ENCODE assay signal across 17 mouse cellular contexts in the genomic region with DNA sequence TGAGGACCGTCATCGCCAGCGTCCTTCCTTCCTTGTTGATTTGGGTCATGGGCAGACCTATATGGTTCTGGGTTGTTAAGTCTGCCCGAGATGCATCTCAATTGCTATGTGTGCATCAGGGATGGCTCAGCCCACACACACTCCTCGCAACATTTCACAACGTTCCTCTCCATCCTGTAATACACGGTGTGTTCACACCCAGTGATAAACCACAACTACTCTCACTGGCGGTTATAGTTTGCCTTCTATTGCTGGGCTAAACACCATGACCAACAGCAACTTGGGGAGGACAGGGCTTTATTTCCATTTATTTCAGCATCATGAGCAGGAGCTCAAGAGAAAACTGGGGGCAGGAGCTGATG. TPM values are rescaled to one million over a fixed set of nuclear protein-coding genes. Genes with fewer than 3 reads are reported as not detected.
DNase-seq lines count a peak whose midpoint lies in the region; ATAC-seq lines count a peak whose summit lies in the region.
"Had no signal": no experiment of that assay in that cellular context is flagged by ENCODE, and none has a peak within 500 bp of the region (broad histone marks: within the 10 kb centered on the region; RNA-seq: fewer than 3 reads in every experiment).

No protein-coding gene starts in this region.

- no peak for DNase-seq in embryonic facial prominence, embryonic 10.5 days (ENCODE audit: low spot score)
- DNase-seq in midbrain, embryonic 11.5 days (ENCODE audit: low spot score, missing footprints) = peak; percentile 85
- DNase-seq in midbrain, embryonic 10.5 days (ENCODE audit: low spot score) = no peak
- no peak for DNase-seq in ovary, postnatal 14 days (ENCODE audit: low spot score)
- DNase-seq in spleen, postnatal 10 days (ENCODE audit: low spot score in 2 of 2) = no peak
- no peak for DNase-seq in c-Kit-positive CD71-positive TER-119-positive erythroid progenitor cells, embryonic 14.5 days (ENCODE audit: low spot score)
- DNase-seq: adrenal gland, postnatal 14 days; cerebellum, adult 9-11 months; kidney, adult 18-20 months; liver; lung, adult 18-20 months; right cerebral cortex, postnatal 14 days; thymus, postnatal 25 days had no signal

- H3K27me3 ChIP-seq in embryonic facial prominence, embryonic 13.5 days = 0 out of 2 replicates have a peak, but pooled peaks cover 3% of the 10 kb centered on the region
- H3K27me3 ChIP-seq in embryonic facial prominence, embryonic 10.5 days (replicated peaks; ENCODE audit: low read depth, poor library complexity, severe bottlenecking) = no peaks in the 10 kb centered on the region
- peaks cover 5% of the 10 kb centered on the region; the same call in 1 of the 2 replicates for H3K27me3 ChIP-seq in midbrain, embryonic 11.5 days (ENCODE audit: control insufficient read depth, insufficient read depth, low read length)
- peaks cover 28% of the 10 kb centered on the region for H3K27me3 ChIP-seq in midbrain, embryonic 10.5 days (ENCODE audit: low read depth, poor library complexity, severe bottlenecking)
- H3K27me3 ChIP-seq: forebrain, embryonic 12.5 days had no signal

- H3K9me3 ChIP-seq in embryonic facial prominence, embryonic 13.5 days = no peaks in the 10 kb centered on the region
- no peaks in the 10 kb centered on the region for H3K9me3 ChIP-seq in embryonic facial prominence, embryonic 10.5 days
- no peaks in the 10 kb centered on the region for H3K9me3 ChIP-seq in midbrain, embryonic 11.5 days (ENCODE audit: control insufficient read depth, low read length)
- H3K9me3 ChIP-seq in midbrain, embryonic 10.5 days (replicated peaks) = no peaks in the 10 kb centered on the region
- H3K9me3 ChIP-seq: forebrain, embryonic 12.5 days; heart, embryonic 13.5 days had no signal

- 0 out of 2 replicates have a peak, but pooled peaks cover 4% of the 10 kb centered on the region for H3K4me1 ChIP-seq in embryonic facial prominence, embryonic 13.5 days
- peaks cover 12% of the 10 kb centered on the region for H3K4me1 ChIP-seq in embryonic facial prominence, embryonic 10.5 days
- 0 out of 2 replicates have a peak, but pooled peaks cover 3% of the 10 kb centered on the region for H3K4me1 ChIP-seq in midbrain, embryonic 11.5 days (ENCODE audit: control insufficient read depth, insufficient read depth, low read length)
- H3K4me1 ChIP-seq in midbrain, embryonic 10.5 days = peaks cover 19% of the 10 kb centered on the region
- H3K4me1 ChIP-seq: heart, embryonic 13.5 days had no signal

- H3K36me3 ChIP-seq in embryonic facial prominence, embryonic 13.5 days = no peaks in the 10 kb centered on the region
- no peaks in the 10 kb centered on the region for H3K36me3 ChIP-seq in embryonic facial prominence, embryonic 10.5 days (replicated peaks)
- H3K36me3 ChIP-seq in midbrain, embryonic 11.5 days (ENCODE audit: control insufficient read depth, insufficient read depth, low read length) = no peaks in the 10 kb centered on the region
- no peaks in the 10 kb centered on the region for H3K36me3 ChIP-seq in midbrain, embryonic 10.5 days
- H3K36me3 ChIP-seq: forebrain, embryonic 12.5 days; heart, embryonic 13.5 days had no signal

- no peak overlapping the region for H3K9ac ChIP-seq in embryonic facial prominence, embryonic 13.5 days
- H3K9ac ChIP-seq in midbrain, embryonic 11.5 days (ENCODE audit: low read length) = no peak overlapping the region
- H3K9ac ChIP-seq: forebrain, embryonic 12.5 days had no signal

- 81% methylated on average over 8 of the region's 8 CpGs for WGBS in embryonic facial prominence, embryonic 13.5 days
- 93% methylated on average over 8 of the region's 8 CpGs for WGBS in embryonic facial prominence, embryonic 10.5 days
- WGBS in midbrain, embryonic 11.5 days = 77% methylated on average over 8 of the region's 8 CpGs
- WGBS in midbrain, embryonic 10.5 days = 94% methylated on average over 8 of the region's 8 CpGs

- ATAC-seq in embryonic facial prominence, embryonic 13.5 days (ENCODE audit: insufficient number of reproducible peaks, insufficient read depth, low FRiP score, low TSS enrichment, low read depth) = 0 out of 2 replicates have a peak, but pooled peaks have one; percentile 43
- ATAC-seq in midbrain, embryonic 11.5 days (ENCODE audit: low FRiP score) = no peak; the same call in 1 of the 2 replicates
- peak; percentile 38; the same call in 1 of the 2 replicates for ATAC-seq in megakaryocyte progenitor cell, adult 5-6 weeks (replicated peaks; ENCODE audit: poor library complexity)

- H3K4me2 ChIP-seq in embryonic facial prominence, embryonic 13.5 days = peak overlapping the region; percentile 38
- H3K4me2 ChIP-seq in midbrain, embryonic 11.5 days = no peak overlapping the region
- H3K4me2 ChIP-seq: forebrain, embryonic 12.5 days had no signal

- no peak overlapping the region for H3K27ac ChIP-seq in embryonic facial prominence, embryonic 13.5 days
- H3K27ac ChIP-seq in embryonic facial prominence, embryonic 10.5 days (replicated peaks) = no peak overlapping the region
- no peak overlapping the region for H3K27ac ChIP-seq in midbrain, embryonic 11.5 days (ENCODE audit: low read depth, low read length)
- no peak overlapping the region for H3K27ac ChIP-seq in midbrain, embryonic 10.5 days (replicated peaks)
- H3K27ac ChIP-seq: forebrain, embryonic 12.5 days; heart, embryonic 13.5 days had no signal

- no peak overlapping the region for H3K4me3 ChIP-seq in embryonic facial prominence, embryonic 13.5 days
- no peak overlapping the region for H3K4me3 ChIP-seq in embryonic facial prominence, embryonic 10.5 days
- no peak overlapping the region for H3K4me3 ChIP-seq in midbrain, embryonic 11.5 days (ENCODE audit: low read depth, low read length)
- H3K4me3 ChIP-seq in midbrain, embryonic 10.5 days = no peak overlapping the region
- H3K4me3 ChIP-seq: forebrain, embryonic 12.5 days; heart, embryonic 13.5 days had no signal

RNA-seq across cellular contexts. Expression of a gene that starts 46.9 kb away (rescaled TPM):
- polyA plus RNA-seq in embryonic facial prominence, embryonic 13.5 days (2015; fragmentation: Nextera tagmentation; extraction: Ambion mirVana) = 28.6 and 28.7 TPM in 2 replicates
- polyA plus RNA-seq in embryonic facial prominence, embryonic 10.5 days (2016; fragmentation: Nextera tagmentation; extraction: Ambion mirVana) = 38.8 and 40.2 TPM in 2 replicates
- polyA plus RNA-seq in midbrain, embryonic 11.5 days (2014; fragmentation: Nextera tagmentation; extraction: Ambion mirVana) = 56.4 and 57.4 TPM in 2 replicates
- polyA plus RNA-seq in midbrain, embryonic 10.5 days (2016; fragmentation: Nextera tagmentation; extraction: Ambion mirVana) = 40.4 and 41.7 TPM in 2 replicates
- 20.7 and 21.9 TPM in 2 replicates for total RNA-seq in megakaryocyte progenitor cell, adult 5-6 weeks (2015)
- 36.0 and 46.6 TPM in 2 replicates for total RNA-seq in megakaryocyte progenitor cell, adult 5-6 weeks (2017)
